Mouse (Mus musculus) kidney, adult 2 months (tissue): ENCODE data around the gene Proca1.

ENCODE experiments used
- CTCF ChIP-seq: fragments of 200-500 bp; conservative IDR thresholded peaks from 2 replicates; pipeline ENCODE4 v1.5.1; 2011; ENCODE audit warnings: low read depth, mild to moderate bottlenecking, control low read depth, low read length, moderate library complexity, mixed read lengths; ENCODE audit not compliant: insufficient read depth, insufficient read length
- POLR2A ChIP-seq: fragments of 200-500 bp; IDR thresholded peaks from one replicate; pipeline ENCODE4 v1.6.1; 2011; ENCODE audit warnings: low read depth, low read length, control low read depth

- TF ChIP-seq CTCF (peak; percentile 29; the same call in 1 of the 2 replicates), POLR2A (no peak)
These were observed 47.0 kb upstream of the Proca1 start for GRCm38 (mm10) chr11:78146168-78146567.
